Mouse (Mus musculus) regulatory T cell (primary cell): ENCODE results near the gene Vtn.

Source experiments
- in situ Hi-C: fragments of 300-600 bp; cut with MboI, MseI; formaldehyde crosslinking; loops from one replicate; pipeline ENCODE4 v1.15.1; 2025; ENCODE audit warnings: high pct_unique_total_duplicates

Gene Vtn

GRCm38 (mm10) chr11:78531515-78531914 lies 32.6 kb downstream of the Vtn start:
- in situ Hi-C loops: loop anchor here (10.0 kb wide), 1 partner anchor 1317 kb away; the partner anchor contains the start of gene Ssh2

DNA sequence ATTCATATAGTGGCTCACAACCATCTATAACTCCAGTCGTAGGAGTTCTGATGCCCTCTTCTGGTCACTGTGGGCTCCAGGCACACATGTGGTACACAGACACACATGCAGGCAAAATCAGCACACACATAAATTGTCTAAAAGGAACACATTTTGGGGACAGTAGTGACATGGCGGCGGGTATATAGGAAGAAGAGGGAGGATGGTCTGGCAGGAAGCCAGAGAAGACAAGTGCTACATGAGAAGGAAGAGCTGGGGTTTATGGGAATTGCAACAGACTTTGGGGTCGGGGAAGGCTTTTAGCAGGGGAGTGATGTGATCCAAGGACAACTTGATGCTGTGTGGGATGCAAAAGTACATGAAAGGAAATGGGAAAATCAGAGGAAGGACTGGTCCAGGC lies 35.6 kb downstream of the Vtn start:
- in situ Hi-C loops: loop anchor here (10.0 kb wide), 1 partner anchor 1320 kb away; the partner anchor contains the start of gene Ssh2

GRCm38 (mm10) chr11:78535376-78536079 lies 36.6 kb downstream of the Vtn start:
- in situ Hi-C loops: loop anchor here (10.0 kb wide), 1 partner anchor 1321 kb away; the partner anchor contains the start of gene Ssh2

DNA sequence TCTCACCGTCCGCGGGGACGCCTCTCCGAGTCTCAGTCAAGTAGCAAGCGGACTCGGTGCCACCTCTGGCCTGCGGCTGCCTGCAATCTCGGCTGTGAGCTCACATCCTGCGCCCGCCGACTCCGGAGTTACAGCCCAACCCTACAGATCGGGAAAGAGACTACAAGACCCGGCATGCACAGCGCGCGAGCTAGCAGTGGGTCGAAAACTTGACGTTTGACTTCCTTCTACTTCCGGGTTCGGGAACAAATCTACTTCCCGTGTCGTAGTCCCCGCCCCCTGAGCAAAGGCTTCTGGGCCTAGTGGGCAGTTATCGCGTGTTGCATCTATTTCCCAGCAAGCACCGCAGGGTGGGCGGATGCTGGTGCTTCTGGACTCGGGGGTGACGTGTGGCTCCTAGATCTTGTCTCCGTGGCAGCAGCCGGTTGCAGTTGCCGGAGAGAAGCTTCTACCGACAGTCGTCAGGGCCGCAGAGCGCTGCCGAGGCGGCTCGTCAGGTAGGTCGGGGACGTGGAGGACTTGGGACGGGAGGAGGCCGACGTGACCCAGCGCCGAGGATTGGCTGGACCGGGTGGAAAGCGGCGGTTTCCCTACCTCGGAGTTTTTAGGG lies 37.3 kb downstream of the Vtn start, which contains the start of the genes Tnfaip1 and Ift20:
TSS of gene Tnfaip1 (minus strand) at position 253 of the 610 bp plus-strand sequence.
TSS of gene Ift20 (plus strand) at position 282 of the 610 bp plus-strand sequence.
- in situ Hi-C loops: loop anchor here (10.0 kb wide), 1 partner anchor 1321 kb away; the partner anchor contains the start of gene Ssh2

GRCm38 (mm10) chr11:78536690-78537084 lies 37.8 kb downstream of the Vtn start:
- in situ Hi-C loops: loop anchor here (10.0 kb wide), 1 partner anchor 1322 kb away; the partner anchor contains the start of gene Ssh2

GRCm38 (mm10) chr11:78540358-78540757 lies 41.5 kb downstream of the Vtn start:
- in situ Hi-C loops: no loop called here

- in situ Hi-C loops: no loop called here
Observed at GRCm38 (mm10) chr11:78544449-78545111, 45.7 kb downstream of the Vtn start.

- in situ Hi-C loops: no loop called here
Observed at GRCm38 (mm10) chr11:78545181-78545580, 46.3 kb downstream of the Vtn start.

DNA sequence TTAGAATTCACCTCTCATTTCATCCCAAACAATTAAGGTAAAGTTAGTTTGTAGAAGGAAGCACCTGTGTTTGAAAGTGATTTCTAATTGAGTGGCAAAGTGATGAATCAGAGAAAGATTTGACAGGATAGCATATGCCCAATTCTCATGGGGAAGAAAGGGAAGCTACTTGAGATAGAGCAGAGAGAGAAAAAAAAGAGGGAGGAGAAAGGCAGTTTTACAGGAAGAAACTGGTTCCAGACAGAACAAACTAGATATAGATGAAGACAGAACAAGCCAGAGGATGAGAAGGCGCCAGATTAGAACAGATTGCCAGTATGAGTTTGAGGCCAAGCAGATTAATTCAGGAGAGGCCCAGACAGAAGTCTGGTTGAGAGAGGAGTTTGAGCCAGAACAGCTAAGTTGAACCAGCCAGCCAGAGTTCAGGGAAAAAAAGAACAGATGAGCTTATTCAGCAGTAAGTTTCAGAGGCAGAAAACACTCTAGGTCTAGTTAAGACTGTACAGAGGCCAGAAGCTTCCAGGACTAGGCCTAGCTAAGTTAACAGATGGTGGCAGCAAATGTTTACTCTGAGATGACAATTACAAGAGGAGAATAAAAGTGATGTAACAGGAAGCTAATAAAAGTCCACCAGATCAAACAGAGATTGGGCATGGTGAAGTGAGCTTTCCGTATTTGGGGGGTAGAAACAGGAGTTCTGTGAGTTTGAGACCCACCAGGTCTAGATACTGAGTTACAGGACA lies 49.0 kb downstream of the Vtn start:
- in situ Hi-C loops: no loop called here

- in situ Hi-C loops: no loop called here
Observed at GRCm38 (mm10) chr11:78549491-78549987, 50.6 kb downstream of the Vtn start.

- in situ Hi-C loops: no loop called here
Observed at GRCm38 (mm10) chr11:78550168-78551058, 51.5 kb downstream of the Vtn start, which contains the start of gene Tmem97. Gene Tmem97, minus strand, starts transcription at chr11:78550777.

GRCm38 (mm10) chr11:78551059-78551398 lies 52.1 kb downstream of the Vtn start:
- in situ Hi-C loops: no loop called here
